Mouse (Mus musculus) olfactory bulb, adult 2 months (tissue): Measurements from ENCODE around the gene Pdzrn3.

ENCODE experiments used
- CTCF ChIP-seq: fragments of 200-500 bp; IDR thresholded peaks from 2 replicates; pipeline ENCODE4 v1.5.1; 2012; ENCODE audit warnings: low read depth, mild to moderate bottlenecking, low read length, moderate library complexity; ENCODE audit not compliant: insufficient read depth
- POLR2A ChIP-seq: fragments of 200-500 bp; IDR thresholded peaks from 2 replicates; pipeline ENCODE4 v1.6.1; 2012; ENCODE audit warnings: mild to moderate bottlenecking, low read depth, low read length, moderate library complexity; ENCODE audit not compliant: insufficient read depth

DNA sequence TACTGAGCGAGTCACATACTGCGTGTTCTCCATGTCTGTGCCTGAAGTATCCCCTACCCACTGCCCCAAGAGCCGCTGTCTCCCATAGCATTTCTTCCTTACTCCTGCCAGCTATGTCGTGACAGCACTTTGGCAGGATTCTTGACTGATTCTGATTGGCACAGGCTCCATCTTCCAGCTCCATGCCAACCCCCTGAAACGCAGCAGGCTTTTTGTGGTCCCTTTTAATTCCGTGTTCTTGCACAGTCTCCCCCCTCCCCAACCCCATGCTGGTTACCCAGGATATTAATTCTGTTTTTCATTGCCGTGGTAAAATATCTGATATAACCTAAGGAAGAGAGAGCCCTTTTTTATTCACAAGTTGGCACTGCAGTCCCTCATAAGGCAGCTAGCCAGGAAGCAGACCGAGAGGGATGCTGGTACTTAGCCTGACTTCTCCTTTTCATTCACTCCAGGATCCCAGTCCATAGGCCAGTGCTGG, 166.3 kb downstream of the Pdzrn3 start:
- TF ChIP-seq POLR2A (no peak), CTCF (no peak)
